Mouse (Mus musculus): ENCODE results near the gene Camk1g.

GRCm38 (mm10) chr1:193344976-193345375, 25.1 kb downstream of the Camk1g start:
- TF ChIP-seq MAFK (IDR thresholded peaks at IDR 0.05; ENCODE audit: insufficient read depth, low read depth, low read length) (no peak), ZC3H11A (IDR thresholded peaks at IDR 0.05; ENCODE audit: borderline replicate concordance, low read depth, low read length) (no peak), CHD2 (IDR thresholded peaks at IDR 0.05; ENCODE audit: low read depth, low read length) (no peak), ZNF384 (IDR thresholded peaks at IDR 0.05; ENCODE audit: low read depth, low read length) (no peak), HCFC1 (IDR thresholded peaks at IDR 0.05; ENCODE audit: borderline replicate concordance, insufficient read depth, low read length) (no peak)

Measured in ES-E14 (cell line).